Mouse (Mus musculus) ovary, postnatal 10 days (tissue): ENCODE measurements around the gene Ccn2.

Experiments
- DNase-seq: peaks from one replicate; pipeline ENCODE4 v3.0.0; 2022; ENCODE audit warnings: low spot score

The Ccn2 gene

GRCm38 (mm10) chr10:24595250-24596002, at the start of gene Ccn2:
Gene Ccn2, plus strand, starts transcription at chr10:24595442.
- peak; percentile 65 for DNase-seq

- no peak for DNase-seq
Measured at GRCm38 (mm10) chr10:24552870-24553269, 42.4 kb upstream of the Ccn2 start.

GRCm38 (mm10) chr10:24554091-24554490, 41.2 kb upstream of the Ccn2 start:
- no peak for DNase-seq

- no peak for DNase-seq
Measured at GRCm38 (mm10) chr10:24558366-24558765, 36.9 kb upstream of the Ccn2 start.

- DNase-seq: no peak
Measured at GRCm38 (mm10) chr10:24569691-24570420, 25.4 kb upstream of the Ccn2 start.

GRCm38 (mm10) chr10:24572044-24572960, 22.9 kb upstream of the Ccn2 start:
- no peak for DNase-seq

GRCm38 (mm10) chr10:24573484-24573883, 21.8 kb upstream of the Ccn2 start:
- no peak for DNase-seq

- DNase-seq: no peak
Measured at GRCm38 (mm10) chr10:24581076-24581475, 14.2 kb upstream of the Ccn2 start.

GRCm38 (mm10) chr10:24588824-24589223, 6.4 kb upstream of the Ccn2 start:
- DNase-seq: no peak

GRCm38 (mm10) chr10:24589238-24589637, 6.0 kb upstream of the Ccn2 start:
- no peak for DNase-seq

- no peak for DNase-seq
Measured at GRCm38 (mm10) chr10:24590546-24590945, 4.7 kb upstream of the Ccn2 start.

- DNase-seq: peak; percentile 49
Measured at GRCm38 (mm10) chr10:24591136-24591535, 4.1 kb upstream of the Ccn2 start.

- DNase-seq: no peak
Measured at GRCm38 (mm10) chr10:24591741-24592140, 3.5 kb upstream of the Ccn2 start.

GRCm38 (mm10) chr10:24592318-24592717, 2.9 kb upstream of the Ccn2 start:
- DNase-seq: no peak

GRCm38 (mm10) chr10:24592969-24593368, 2.3 kb upstream of the Ccn2 start:
- no peak for DNase-seq

GRCm38 (mm10) chr10:24593556-24593955, 1.7 kb upstream of the Ccn2 start:
- DNase-seq: no peak

GRCm38 (mm10) chr10:24596003-24596868, 994 bp downstream of the Ccn2 start:
- DNase-seq: no peak

GRCm38 (mm10) chr10:24596869-24597339, 1.7 kb downstream of the Ccn2 start:
- DNase-seq: no peak

- no peak for DNase-seq
Measured at GRCm38 (mm10) chr10:24597789-24598188, 2.5 kb downstream of the Ccn2 start.

- no peak for DNase-seq
Measured at GRCm38 (mm10) chr10:24598693-24599092, 3.5 kb downstream of the Ccn2 start.

GRCm38 (mm10) chr10:24599802-24600201, 4.6 kb downstream of the Ccn2 start:
- no peak for DNase-seq
